Mouse (Mus musculus): ENCODE results near the gene Pipox. TPM values are rescaled to one million over a fixed set of nuclear protein-coding genes. Genes with fewer than 3 reads are reported as not detected.

Pipox gene
- total RNA-seq, 2 experiments from 2014 or later, result 0.16 TPM; not detected in 1

DNA sequence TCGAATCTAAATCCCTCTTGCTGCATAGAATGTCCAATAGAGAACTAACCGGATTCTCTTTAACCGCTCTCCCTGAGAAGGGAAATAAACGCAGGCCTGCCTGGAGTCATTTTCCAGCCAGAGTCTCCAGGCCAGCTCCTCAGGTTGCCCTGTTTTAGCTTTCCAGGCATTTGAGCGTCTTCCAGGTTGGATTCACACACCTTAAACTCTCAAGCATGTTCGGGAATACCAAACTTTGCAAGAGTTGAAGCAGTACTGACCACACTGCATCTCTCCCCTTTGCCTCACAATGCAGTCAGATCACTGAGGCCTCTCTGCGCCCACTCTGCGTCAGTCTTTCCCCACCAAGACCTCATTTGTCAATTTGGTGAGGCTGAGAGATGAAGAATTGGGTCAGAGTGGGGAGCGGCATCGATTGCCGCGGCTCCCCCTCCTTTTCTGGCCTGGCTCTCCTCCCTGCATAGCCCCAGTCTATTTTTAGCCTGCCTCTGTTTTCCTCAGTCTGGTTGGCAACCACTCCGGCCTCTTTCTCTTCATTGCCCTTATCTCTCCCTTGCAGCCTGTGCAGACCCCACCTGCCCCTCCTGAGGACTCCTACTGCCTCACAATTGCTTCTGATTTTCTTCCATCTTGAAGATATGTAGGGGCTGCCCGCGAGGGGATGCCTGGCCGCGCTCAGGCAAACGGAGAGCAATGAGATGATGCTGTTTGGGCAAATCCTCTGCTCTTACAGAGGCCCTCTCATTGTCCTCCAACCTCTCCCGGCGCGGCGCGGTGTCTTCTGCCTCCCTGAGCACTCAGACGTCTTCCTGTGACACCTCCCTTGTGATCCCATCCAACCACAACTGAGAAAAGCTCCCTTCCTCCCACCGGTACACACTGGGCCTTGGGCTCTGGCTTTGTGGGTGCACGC lies 17.8 kb downstream of the Pipox start:
- DNase-seq, result peak; percentile 38

DNA sequence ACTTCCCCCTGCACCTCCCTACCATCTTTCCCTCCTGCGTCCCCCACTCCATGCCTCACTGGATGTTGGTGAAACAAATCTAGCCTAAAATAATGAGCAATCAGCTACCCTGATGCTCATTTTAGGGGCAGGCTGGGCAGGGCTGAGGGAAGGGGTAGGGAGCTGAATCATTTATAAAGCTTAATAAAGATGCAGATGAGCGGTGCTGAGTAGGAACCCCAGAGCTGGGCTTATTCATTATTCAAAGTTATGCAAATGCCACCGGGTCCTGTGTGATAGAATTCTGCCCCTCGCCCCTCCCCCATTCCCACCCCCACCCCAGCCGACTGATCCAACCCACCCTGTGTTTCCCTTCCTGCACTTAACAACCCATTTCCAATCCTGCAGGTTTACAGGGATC lies 18.6 kb downstream of the Pipox start:
- DNase-seq, result no peak

DNA sequence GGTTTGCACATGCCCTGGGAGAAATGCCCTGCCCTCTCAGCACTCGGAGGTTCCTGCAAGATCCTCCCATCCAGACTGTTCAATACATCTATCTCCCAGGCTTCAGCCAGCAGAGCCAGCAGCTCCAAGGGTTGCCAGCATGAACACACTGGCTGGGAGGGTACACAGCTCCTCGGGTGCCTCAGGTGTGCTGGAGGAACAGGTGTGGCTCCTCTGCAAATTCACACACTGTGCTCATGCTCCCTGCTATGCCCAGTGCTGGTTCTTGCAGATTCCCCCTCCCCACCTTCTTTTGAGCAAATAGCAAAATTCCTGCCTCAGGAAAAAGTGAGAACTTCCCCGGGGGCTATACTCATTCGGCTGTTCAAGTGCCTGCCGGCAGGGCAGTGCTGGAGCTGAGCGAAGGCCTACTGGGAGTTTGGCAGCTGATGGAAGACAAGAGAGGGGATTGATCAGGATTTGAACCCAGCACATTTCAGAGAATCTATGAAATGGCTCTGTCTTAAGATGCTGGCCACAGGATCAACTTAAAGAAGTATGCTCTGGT lies 19.1 kb downstream of the Pipox start:
- DNase-seq, result no peak

DNA sequence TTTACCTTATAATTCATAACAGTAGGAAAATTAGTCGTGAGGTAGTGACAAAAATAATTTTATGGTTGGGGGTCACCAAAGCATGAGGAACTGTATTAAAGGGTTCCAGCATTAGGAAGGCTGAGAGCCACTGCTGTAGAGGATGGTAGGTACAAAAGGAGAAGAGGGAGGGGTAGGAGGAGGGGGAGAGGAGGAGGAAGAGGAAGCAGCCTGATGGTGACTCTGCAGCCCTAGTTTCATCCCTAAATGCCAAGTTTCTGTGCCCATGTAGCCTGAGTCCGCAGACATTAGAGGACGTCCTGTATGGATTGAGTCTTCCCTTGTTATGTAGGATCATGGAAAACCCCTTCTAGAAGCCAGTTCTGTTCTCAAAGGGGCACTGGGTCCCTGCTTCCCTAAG lies 20.8 kb downstream of the Pipox start:
- DNase-seq, result no peak

DNA sequence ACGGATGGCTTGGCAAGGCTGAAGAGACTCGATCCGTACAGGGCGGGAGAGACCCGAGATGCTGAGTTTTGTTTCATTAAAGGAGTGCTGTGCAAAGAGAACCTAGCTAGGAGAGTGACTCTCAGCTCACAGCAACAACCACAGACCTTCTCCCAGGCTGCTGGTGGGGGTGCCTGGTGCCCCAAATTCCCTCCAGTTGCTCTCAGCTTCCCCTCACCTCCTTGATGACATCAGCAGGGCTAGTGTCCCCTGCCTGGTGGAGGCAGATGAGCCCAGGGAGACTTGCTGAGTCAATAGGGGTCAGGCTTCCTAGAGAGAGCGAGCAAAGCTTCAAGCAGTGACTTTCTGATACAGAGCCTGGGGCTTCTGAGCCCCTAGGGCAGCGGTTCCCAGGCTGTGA lies 21.2 kb downstream of the Pipox start:
- no peak for DNase-seq

DNA sequence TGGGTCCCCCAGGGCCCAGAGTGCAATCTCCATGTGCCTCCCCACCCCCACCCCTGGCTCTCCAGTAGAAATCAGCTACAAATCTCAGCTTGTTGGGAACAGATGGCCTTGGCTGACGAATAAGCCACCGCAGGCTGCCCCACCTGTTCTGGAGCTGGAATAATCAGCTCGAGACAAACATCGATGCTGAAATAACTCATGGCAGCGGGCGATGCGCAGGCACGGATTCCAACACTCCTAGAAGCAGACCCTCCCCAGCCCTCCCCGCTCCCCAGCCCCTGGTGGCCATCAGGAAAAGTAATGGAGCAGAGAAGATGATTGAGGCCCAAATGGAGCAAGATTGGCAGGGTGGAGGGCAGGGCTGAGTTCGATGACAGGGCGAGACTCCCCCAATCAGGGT lies 21.7 kb downstream of the Pipox start:
- no peak for DNase-seq

DNA sequence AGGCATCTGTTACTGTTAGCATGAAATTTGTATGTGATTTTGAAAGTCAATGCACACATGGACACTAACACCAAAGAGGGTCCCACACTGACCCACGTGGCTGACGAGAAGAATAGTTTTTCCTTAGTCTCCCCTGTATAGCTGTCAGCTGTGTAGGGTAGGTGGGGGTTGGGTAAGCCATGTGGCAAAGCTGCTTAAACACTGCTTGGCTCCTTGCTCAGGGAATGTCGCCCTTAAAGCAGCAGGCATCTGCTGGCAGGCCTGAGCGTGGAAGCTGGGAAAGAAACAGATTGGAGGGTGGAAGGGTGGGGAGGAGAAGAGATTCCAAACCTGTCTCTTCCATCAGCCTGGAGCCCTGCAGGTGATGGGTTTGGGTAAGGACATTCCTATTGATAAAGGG lies 22.5 kb downstream of the Pipox start:
- no peak for DNase-seq

DNA sequence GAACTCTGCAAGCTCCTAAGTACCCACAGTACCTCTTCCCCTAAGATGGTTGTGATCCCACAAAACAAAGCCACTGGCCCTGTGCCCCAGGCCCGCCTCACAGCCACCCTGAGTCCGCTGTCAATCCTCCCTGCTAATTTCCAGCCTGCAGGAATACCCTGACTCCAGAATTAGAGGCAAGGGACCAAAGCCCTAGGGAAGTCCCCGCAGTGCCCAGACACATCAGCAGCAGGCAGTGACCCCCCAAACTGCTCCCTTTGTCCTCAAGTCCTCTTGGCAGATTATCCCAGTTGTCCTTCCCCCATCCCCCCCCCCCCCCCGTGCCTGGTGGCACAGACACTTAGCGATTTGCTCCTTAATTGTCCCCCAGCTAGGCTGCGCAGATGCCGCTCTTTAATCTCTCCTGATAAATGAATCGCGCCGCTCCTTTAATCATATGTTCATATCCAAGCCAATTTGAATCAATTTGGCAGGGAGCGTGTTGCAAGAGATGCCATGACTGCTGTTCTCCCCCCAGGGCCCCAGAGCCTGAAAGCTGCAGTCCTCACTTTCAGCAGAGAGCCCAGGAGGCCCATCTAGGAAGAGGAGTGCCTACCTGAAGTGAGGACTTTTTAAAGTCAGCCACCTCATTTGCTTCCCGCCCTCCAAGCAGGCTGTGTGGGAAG lies 26.3 kb downstream of the Pipox start:
- DNase-seq, result no peak

DNA sequence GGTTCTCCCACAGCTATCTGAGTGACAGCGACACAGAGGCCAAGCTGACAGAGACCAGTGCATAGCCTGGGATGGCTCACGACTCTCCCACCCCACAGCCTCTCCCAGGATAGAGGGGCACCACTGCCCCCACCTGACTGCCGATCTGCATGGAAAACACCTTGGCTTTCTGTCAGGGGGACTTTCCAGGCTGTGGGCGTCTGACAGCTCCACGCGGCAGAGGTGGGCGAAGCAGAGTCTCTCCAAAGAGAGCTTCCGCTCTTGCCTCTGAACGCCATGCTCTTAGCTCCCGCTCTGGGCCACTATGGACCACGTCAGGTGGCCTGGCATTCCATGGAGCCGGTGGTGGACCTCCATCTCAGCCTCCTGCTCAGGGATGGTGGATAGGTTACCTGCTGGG lies 29.1 kb downstream of the Pipox start:
- DNase-seq, result no peak

DNA sequence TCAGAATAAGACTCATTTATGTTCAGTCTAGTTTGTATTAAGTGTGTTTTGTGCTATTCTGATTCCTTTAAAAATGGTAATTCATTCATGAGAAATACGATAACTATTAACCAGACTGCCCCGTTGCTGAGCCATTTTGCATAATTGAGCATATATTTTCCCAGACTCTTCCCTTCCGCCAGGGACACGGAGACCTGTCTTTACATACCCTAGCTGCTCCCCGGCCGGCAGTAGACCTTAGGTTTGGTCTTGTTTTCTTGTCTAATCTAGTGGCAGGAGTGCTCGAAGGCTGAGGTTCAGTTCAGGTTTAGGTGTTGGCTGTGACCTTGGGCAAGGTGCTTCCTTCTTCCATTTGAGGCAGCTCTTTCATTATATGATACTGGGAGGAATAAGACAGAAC lies 31.0 kb downstream of the Pipox start:
- no peak for DNase-seq

DNA sequence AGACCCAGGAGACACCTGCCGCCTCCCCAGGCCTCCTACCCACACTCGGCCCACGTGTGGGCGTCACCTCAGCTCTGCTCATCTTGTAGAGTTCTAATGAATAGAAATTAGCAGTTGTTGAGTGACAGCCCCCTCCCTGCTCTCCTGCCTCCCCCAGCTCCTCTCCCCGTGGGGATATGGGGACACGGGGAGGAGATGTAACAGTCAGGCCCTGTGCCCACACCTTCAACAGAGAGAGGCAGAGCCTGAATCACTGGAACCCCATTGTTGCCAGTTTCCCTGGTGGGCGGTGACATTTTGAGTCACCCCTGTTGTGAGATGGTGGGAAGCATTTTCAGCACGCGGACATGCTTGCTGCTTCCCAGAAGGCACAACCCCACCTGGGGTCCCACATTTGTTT lies 32.9 kb downstream of the Pipox start:
- no peak for DNase-seq

DNA sequence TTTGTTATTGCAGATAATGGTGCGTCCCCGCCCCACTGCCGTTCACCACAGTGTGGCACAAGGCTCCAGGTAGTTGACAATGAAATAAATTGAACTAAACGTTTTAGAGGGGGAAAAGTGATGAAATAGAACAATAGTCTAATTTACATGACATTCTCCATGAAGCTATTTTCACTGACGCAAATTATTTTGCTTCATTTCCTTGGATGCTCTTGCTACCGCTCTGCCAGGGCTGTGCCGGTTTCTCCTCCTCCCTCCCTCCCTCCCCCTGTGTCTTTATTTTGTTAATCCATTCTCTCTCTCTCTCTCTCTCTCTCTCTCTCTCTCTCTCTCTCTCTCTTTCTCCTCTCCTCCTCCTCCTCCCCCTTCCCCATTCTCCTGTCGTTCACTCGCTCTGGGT lies 35.3 kb downstream of the Pipox start:
- no peak for DNase-seq

DNA sequence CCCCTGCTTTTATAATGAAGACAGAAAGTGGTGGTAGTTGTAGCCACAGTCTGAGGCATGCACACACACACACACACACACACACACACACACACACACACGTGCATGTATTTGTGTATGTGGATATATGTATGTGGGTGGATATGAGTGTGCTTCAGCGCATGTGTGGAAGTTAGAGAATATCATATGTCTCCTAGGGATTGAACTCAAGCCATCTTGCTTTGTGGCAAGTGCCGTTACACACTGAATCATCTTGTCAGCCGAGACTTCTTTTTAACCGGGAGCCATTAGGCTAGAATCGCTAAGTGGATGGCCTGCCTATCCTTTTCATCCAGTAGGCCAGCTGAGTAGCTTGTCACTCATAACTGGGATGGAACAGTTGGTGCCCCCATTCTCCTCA lies 36.8 kb downstream of the Pipox start:
- no peak for DNase-seq

DNA sequence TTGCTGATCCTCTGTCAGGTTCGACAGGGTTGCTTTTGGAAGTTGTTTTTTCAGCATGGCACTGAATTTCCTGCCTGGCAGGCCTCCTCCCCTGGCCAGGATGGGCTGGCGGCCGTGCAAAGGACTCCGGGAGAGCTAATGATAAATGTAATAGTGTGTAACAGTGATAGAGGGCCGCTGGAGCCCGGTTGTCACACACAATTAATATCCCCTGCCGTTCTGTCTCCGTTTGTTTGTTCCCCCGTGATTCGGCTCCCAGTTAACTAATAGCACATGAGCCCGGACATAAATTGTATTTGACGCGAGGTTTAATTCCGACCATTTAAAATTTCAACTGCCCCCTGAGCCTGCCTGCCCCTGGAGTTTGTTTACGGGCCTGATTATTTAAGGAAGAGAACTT lies 38.5 kb downstream of the Pipox start:
- no peak for DNase-seq

DNA sequence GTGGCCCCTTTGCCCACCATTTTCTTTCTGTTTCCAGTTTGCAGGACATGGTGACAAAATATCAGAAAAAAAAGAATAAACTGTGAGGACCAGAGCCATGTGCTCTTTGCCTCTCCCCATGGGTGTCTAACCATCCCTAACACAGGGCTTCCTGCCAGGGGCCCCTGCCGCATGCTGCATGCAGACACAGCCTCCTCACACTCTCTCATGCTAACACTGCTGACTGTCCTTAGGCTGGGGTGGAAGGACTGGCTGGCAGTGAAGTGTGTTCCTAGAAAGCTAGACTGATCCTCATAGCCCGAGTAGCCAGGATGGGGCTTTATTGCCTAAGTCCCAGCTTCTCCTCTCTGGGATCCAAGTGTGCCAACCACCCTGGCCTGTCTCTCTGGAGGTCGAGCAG lies 39.3 kb downstream of the Pipox start:
- DNase-seq, result no peak

DNA sequence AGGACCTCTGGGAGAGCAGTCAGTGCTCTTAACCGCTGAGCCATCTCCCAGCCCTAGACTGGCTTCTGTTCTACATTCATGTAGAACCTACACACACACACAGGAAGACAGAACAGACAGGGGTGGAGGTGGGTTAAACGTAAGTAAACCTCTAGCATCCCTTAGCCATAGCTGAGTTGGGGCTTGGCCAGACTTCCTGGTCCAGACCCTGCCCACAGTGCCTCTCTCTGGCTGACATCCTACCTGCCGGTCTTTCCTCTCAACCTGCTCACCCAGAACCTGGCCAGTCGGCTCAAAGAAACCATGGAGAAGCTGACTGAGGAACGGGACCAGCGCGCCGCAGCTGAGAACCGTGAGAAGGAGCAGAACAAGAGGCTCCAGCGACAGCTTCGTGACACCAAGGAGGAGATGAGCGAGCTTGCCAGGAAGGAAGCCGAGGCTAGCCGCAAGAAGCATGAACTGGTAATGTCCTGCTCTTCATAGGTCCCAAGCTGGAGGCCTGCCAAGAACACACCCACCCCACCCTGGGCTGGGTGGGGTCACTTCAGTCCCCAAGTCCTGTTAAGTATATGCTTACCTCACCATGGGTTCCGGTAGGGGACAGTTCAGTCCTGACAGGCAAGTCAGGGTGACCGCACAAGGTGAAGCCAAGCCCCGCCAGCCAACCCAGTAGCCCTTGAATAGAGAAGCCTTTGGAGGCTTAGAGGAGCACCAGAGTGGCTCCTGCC lies 40.8 kb downstream of the Pipox start:
- DNase-seq, result no peak

DNA sequence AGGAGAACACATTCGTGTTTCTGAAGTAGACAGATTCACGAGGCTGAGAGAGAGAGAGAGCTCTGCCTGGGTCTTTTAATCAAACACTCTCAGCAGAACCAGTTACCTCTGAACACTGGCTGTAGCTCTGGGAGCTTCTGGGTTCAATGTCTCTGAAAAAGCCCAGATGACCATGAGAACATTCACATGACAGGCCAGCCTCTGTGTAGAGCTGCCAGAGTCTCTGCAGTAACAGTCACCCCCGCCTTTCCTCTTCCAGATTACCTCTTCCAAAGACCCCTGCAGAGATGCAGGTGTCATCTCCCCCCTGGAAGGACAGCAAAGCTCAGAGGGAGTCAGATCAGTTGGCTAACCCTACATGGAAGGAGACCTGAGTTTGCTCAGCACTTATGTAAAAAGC lies 41.7 kb downstream of the Pipox start:
- DNase-seq, result no peak

DNA sequence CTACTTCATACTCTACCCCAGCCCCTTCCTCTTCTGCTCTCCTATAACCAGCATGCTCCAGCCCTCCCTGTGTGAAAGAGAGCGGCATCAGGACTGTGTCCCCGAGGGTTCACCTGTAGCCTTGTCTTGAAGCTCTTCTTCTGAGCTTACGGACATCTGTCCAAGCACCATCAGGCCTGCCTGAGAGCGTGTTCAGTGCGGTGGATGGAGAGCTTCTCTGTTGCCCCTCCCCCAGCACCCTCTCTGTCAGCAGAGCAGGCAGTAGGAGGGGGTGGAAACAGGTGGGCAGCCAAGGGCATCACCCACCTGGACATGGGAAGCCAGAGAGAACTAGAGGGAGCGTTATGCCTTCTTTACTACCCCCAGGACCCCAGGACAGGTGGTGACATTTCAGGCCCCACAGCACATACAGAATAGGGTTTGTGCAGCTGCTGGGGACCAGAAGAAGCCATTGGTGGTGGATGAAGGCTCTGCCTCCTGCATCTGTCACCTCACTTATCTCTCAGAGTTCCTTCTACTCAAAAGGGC lies 42.3 kb downstream of the Pipox start:
- no peak for DNase-seq

DNA sequence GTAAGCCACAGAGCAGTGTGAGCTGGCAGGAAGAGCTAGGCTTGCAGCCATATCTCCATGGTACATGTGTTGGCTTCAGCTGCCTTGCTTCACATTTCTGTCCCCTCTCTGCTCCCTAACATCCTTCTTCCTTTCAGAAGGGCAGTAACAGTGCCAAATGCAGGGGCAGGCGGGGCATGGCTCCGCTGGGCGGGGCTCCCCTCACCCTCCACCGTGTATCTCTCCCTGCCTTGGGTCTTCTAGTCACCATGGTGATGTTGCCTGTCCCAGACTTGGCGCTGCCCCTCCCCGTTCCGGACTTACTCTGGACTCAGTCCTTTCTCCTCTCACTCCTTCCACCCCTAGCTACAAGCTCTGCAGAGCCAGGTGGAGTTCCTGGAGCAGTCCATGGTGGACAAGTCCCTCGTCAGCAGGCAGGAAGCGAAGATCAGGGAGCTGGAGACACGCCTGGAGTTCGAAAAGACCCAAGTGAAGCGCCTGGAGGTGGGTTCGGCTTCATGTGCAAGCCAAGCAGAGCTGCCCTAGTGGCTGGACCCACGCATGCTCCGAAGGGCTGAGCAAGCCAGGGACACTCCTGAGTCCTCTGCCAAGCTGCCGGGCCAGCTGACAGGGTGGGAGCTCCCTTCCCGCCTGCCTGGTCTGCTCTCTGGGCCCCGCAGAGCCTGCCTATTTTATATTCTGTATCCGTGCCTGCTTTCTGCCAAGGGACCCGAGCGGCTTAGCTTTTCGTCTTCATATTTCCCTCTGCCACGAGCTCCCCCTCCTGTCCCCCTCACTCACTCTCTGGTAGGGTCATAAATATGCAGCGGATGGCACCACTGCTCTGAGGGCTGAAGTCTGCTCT lies 43.3 kb downstream of the Pipox start:
- DNase-seq, result no peak

DNA sequence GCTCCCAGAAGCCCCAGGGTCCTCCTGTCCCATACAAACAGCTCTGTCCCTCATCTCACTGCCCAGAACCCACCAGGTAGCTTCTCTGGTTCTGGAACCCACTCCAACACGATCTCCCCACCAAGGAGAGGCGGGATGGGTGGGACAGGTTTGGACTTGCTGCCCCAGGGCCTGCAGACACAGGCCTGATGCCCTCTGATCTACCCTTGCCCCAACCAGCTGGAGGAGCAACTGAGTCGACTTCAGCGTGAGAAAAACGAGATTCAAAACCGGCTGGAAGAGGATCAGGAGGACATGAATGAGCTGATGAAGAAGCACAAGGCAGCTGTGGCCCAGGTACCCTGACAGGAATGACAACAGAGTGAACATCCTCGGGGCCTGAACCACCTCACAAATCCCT lies 44.7 kb downstream of the Pipox start:
- DNase-seq, result no peak

DNA sequence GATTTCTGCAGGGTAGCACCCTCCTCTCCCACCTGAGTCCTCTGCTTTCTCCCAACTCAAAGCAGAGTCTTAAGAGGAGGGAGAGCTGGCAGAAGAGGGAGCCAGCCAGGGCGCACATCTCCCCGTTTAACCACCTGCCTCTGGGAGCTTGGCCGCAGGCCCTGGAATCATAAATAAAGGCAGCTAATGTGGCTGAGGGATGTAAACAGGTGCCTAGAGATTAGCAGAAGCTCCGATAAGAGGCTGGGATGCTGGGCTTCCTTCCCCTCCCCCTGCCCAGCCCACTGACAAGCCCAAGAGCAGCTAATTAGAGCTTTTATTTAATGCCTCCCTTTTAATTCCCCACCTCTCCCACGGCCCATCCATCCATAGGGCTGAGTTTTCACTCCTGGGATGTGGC lies 45.8 kb downstream of the Pipox start:
- DNase-seq, result no peak

Data from gastrocnemius, postnatal 25 days (tissue).